Mouse (Mus musculus) MEL (cell line): ENCODE data around the gene Grsf1.

Experiments
- CTCF ChIP-seq, 3 experiments: IDR thresholded peaks in 2 of 3; conservative IDR thresholded peaks in 1 of 3; 2 replicates each; pipeline ENCODE4 v1.5.1; 2011 to 2012; ENCODE audit warnings: low read length in 3 of 3, low read depth in 2 of 3, mild to moderate bottlenecking in 2 of 3, improper control_type of control experiment in 1 of 3, inconsistent platforms in 1 of 3, mixed read lengths in 1 of 3, moderate library complexity in 1 of 3; ENCODE audit not compliant: control insufficient read depth in 1 of 3, insufficient read depth in 1 of 3, poor library complexity in 1 of 3, severe bottlenecking in 1 of 3
- ETS1 ChIP-seq: IDR thresholded peaks from 2 replicates; pipeline ENCODE4 v1.6.1; 2012; ENCODE audit warnings: low read depth, mild to moderate bottlenecking, inconsistent platforms, low read length, improper control_type of control experiment, moderate library complexity
- GABPA ChIP-seq: IDR thresholded peaks from 2 replicates; pipeline ENCODE4 v1.6.1; 2012; ENCODE audit warnings: low read depth, mild to moderate bottlenecking, inconsistent platforms, low read length, improper control_type of control experiment, moderate library complexity
- MYB ChIP-seq: IDR thresholded peaks from 2 replicates; pipeline ENCODE4 v1.6.1; 2011; ENCODE audit warnings: mild to moderate bottlenecking, low read depth, low read length, improper control_type of control experiment
- POLR2A ChIP-seq, 2 experiments: IDR thresholded peaks; 2 replicates each; pipeline ENCODE4 v1.6.1; 2011 to 2012; ENCODE audit warnings: low read length in 2 of 2, mild to moderate bottlenecking in 2 of 2, control low read depth in 1 of 2, improper control_type of control experiment in 1 of 2, low read depth in 1 of 2, moderate library complexity in 1 of 2; ENCODE audit not compliant: control insufficient read depth in 1 of 2, insufficient read depth in 1 of 2, poor library complexity in 1 of 2
- TBP ChIP-seq: IDR thresholded peaks from 2 replicates; pipeline ENCODE4 v1.8.0; 2011; ENCODE audit warnings: low read depth, low read length, improper control_type of control experiment

DNA sequence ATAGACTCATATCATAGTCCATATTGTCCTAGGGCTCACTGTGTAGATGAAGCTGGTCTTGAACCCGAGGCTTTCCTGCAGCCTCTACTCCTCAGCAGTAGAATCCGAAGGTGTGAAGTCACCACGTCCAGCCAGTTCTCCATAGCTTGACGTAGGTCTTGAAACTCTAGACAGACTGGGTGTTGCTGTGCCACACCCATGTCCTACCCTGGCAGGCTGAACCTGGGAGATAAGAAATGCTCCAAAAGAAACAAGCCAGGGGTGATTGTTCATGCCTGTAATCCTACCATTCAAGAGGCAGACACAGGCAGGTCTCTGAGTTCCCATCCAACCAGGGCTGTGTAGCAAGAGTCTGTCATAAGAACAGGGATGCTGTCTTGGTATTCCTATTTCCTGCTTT, 48.4 kb downstream of the Grsf1 start:
- TF ChIP-seq POLR2A (IDR thresholded peaks at IDR 0.05; ENCODE audit: control insufficient read depth in 1 of 2, insufficient read depth in 1 of 2, low read depth in 1 of 2, low read length in 2 of 2, poor library complexity in 1 of 2) (no peak), GABPA (no peak), ETS1 (peak; percentile 72), TBP (no peak), CTCF (IDR thresholded peaks at IDR 0.05 in 2 of 3, conservative IDR thresholded peaks at IDR 0.05 in 1 of 3; ENCODE audit: control insufficient read depth in 1 of 3, insufficient read depth in 1 of 3, low read depth in 2 of 3, low read length in 3 of 3, poor library complexity in 1 of 3, severe bottlenecking in 1 of 3) (no peak), MYB (no peak)
